Mouse (Mus musculus): ENCODE measurements around the gene 2410002F23Rik.
"Not testable (repeated sequence)": the region's sequence is repeated elsewhere in the genome, so short reads cannot be mapped to it uniquely, and the experiment has no call there.

Gene 2410002F23Rik

GRCm38 (mm10) chr7:44246055-44246983, at the start of gene 2410002F23Rik, which contains the start of gene 1700028J19Rik:
TSS of gene 2410002F23Rik (plus strand) at chr7:44246722.
TSS of gene 1700028J19Rik (minus strand) at chr7:44246695.
- peak; percentile 87 for DNase-seq (ENCODE audit: low spot score)

- no peak for DNase-seq (ENCODE audit: low spot score)
Measured at GRCm38 (mm10) chr7:44197891-44198290, 48.6 kb upstream of the 2410002F23Rik start, which contains the start of gene Klk1b3. TSS of gene Klk1b3 (plus strand) at chr7:44198191.

GRCm38 (mm10) chr7:44207135-44207534, 39.4 kb upstream of the 2410002F23Rik start, which contains the start of gene Klk1b4:
TSS of gene Klk1b4 (plus strand) at chr7:44207435.
- DNase-seq (ENCODE audit: low spot score), result not testable (repeated sequence)

GRCm38 (mm10) chr7:44208307-44208706, 38.2 kb upstream of the 2410002F23Rik start:
- DNase-seq (ENCODE audit: low spot score), result no peak

- no peak for DNase-seq (ENCODE audit: low spot score)
Measured at GRCm38 (mm10) chr7:44215645-44216044, 30.9 kb upstream of the 2410002F23Rik start, which contains the start of gene Klk1b5. TSS of gene Klk1b5 (plus strand) at chr7:44215945.

GRCm38 (mm10) chr7:44221601-44222000, 24.9 kb upstream of the 2410002F23Rik start:
- DNase-seq (ENCODE audit: low spot score), result not testable (repeated sequence)

GRCm38 (mm10) chr7:44222335-44222734, 24.2 kb upstream of the 2410002F23Rik start:
- not testable (repeated sequence) for DNase-seq (ENCODE audit: low spot score)

- no peak for DNase-seq (ENCODE audit: low spot score)
Measured at GRCm38 (mm10) chr7:44225076-44225475, 21.4 kb upstream of the 2410002F23Rik start, which contains the start of gene Klk1. TSS of gene Klk1 (plus strand) at chr7:44225360.

- DNase-seq (ENCODE audit: low spot score), result no peak
Measured at GRCm38 (mm10) chr7:44235909-44236308, 10.6 kb upstream of the 2410002F23Rik start, which contains the start of gene Gm36864. TSS of gene Gm36864 (plus strand) at chr7:44236177.

- no peak for DNase-seq (ENCODE audit: low spot score)
Measured at GRCm38 (mm10) chr7:44239913-44240312, 6.6 kb upstream of the 2410002F23Rik start.

- DNase-seq (ENCODE audit: low spot score), result no peak
Measured at GRCm38 (mm10) chr7:44240712-44241111, 5.8 kb upstream of the 2410002F23Rik start.

- no peak for DNase-seq (ENCODE audit: low spot score)
Measured at GRCm38 (mm10) chr7:44241163-44241562, 5.4 kb upstream of the 2410002F23Rik start.

- DNase-seq (ENCODE audit: low spot score), result no peak
Measured at GRCm38 (mm10) chr7:44244080-44244479, 2.4 kb upstream of the 2410002F23Rik start.

GRCm38 (mm10) chr7:44246984-44247470, 505 bp downstream of the 2410002F23Rik start:
- DNase-seq (ENCODE audit: low spot score), result no peak

GRCm38 (mm10) chr7:44247971-44248370, 1.4 kb downstream of the 2410002F23Rik start:
- DNase-seq (ENCODE audit: low spot score), result no peak

- no peak for DNase-seq (ENCODE audit: low spot score)
Measured at GRCm38 (mm10) chr7:44249248-44249647, 2.7 kb downstream of the 2410002F23Rik start.

- DNase-seq (ENCODE audit: low spot score), result not testable (repeated sequence)
Measured at GRCm38 (mm10) chr7:44250732-44251275, 4.3 kb downstream of the 2410002F23Rik start.

- DNase-seq (ENCODE audit: low spot score), result no peak
Measured at GRCm38 (mm10) chr7:44253023-44253616, 6.6 kb downstream of the 2410002F23Rik start.

- DNase-seq (ENCODE audit: low spot score), result no peak
Measured at GRCm38 (mm10) chr7:44254930-44255329, 8.4 kb downstream of the 2410002F23Rik start.

GRCm38 (mm10) chr7:44257278-44257677, 10.8 kb downstream of the 2410002F23Rik start, which contains the start of gene Acp4:
TSS of gene Acp4 (minus strand) at chr7:44257378.
- DNase-seq (ENCODE audit: low spot score), result no peak

GRCm38 (mm10) chr7:44260410-44260809, 13.9 kb downstream of the 2410002F23Rik start:
- DNase-seq (ENCODE audit: low spot score), result no peak

GRCm38 (mm10) chr7:44261147-44261546, 14.6 kb downstream of the 2410002F23Rik start, which contains the start of gene Gm15517:
TSS of gene Gm15517 (plus strand) at chr7:44261447.
- no peak for DNase-seq (ENCODE audit: low spot score)

All from spleen, adult 12 weeks (tissue).